In genomic region chr3:117582628-117583027, GRCm38 (mm10) we compare ENCODE assay signal across 17 mouse cellular contexts. TPM values are rescaled to one million over a fixed set of nuclear protein-coding genes. Genes with fewer than 3 reads are reported as not detected.
"Had no signal": no experiment of that assay in that cellular context is flagged by ENCODE, and none has a peak within 500 bp of the region (broad histone marks: within the 10 kb centered on the region; RNA-seq: fewer than 3 reads in every experiment).

No protein-coding gene starts in this region.

- DNase-seq: lung, adult 18-20 months; lung, embryonic 14.5 days; lung, postnatal 10 days; lung, postnatal 4 days; midbrain, embryonic 14.5 days; right cerebral cortex, postnatal 14 days; thymus, adult 2 months; thymus, postnatal 25 days; thymus, postnatal 4 days had no signal

- H3K4me3 ChIP-seq: midbrain, embryonic 10.5 days; midbrain, embryonic 12.5 days; neural tube, embryonic 12.5 days; stomach, embryonic 15.5 days had no signal

- H3K27ac ChIP-seq: midbrain, embryonic 10.5 days; midbrain, embryonic 12.5 days; neural tube, embryonic 12.5 days; stomach, embryonic 15.5 days; stomach, postnatal 0 days had no signal

RNA-seq across cellular contexts. Expression of gene Plppr5, which starts 8.0 kb away (rescaled TPM):
- total RNA-seq: megakaryocyte, adult 5-6 weeks; megakaryocyte-erythroid progenitor cell, adult 5-6 weeks; neutrophil, adult 5-6 weeks had no signal
